Mouse (Mus musculus): ENCODE data around the gene Hltf.

DNA sequence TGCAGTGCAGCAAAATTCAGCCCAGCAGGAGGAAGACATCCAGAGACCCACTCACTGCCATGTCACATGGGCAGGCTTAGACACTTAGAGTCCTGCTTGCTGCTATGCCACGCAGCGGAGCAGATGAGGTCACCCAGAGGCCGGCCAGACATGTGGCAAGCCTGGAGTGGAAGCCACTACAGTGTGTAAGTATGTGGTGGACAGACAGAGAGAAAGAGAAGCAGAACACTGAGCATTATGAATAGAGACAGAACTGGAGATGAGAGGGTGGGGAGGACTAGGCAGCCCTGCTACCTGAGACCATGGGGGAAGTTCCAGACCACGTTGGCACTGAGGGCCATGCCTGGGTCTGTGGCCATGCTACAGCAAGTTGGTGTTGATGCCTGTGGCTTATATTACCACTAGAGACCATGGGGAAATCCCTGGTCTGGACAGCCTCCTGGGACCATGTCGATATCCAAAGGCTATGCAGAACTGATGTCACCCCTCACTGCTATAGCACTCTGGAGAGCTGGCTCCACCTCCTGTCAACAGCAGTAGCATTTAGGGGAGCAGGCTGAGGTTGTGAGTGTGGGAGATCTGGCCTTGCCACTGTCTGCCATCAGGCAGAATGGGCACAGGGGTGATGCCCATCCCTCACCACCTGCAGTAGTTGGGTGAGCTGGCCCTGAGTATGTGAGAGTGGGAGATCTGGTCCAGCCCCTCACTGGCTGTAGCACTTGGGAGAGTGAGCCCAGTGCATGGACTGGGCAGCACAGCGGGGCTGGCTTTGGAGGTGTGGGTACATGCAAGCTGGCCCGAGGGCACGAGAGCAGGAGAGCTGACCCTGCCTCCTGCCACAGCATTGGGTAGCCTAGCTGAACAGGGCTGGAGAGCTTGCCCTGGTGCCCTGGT, 73.1 kb downstream of the Hltf start:
- TF ChIP-seq CTCF (IDR thresholded peaks at IDR 0.05; ENCODE audit: low read depth, low read length) = no peak
- TF ChIP-seq EP300 (IDR thresholded peaks at IDR 0.05; ENCODE audit: insufficient read depth, low read depth, low read length) = no peak

Measured in ES-Bruce4 (cell line).